Mouse (Mus musculus) embryonic facial prominence, embryonic 14.5 days (tissue): ENCODE data around the gene Gmppb. TPM values are rescaled to one million over a fixed set of nuclear protein-coding genes. Genes with fewer than 3 reads are reported as not detected.

Experiments used
- ATAC-seq: fragments of 200-750 bp; cut with Nextera tagmentation; 2 replicates; pipeline ENCODE4 v1.8.0; 2017; ENCODE audit warnings: low read depth, moderate number of reproducible peaks, moderate TSS enrichment
- DNase-seq: peaks from one replicate; pipeline ENCODE4 v3.0.0-alpha.2; 2015; ENCODE audit warnings: low spot score
- H3K27ac ChIP-seq: fragments of 300-500 bp; sonication (generic); replicated peaks from 2 replicates; pipeline ENCODE4 v1.5.1; 2014; ENCODE audit warnings: low read depth, mild to moderate bottlenecking, low read length, moderate library complexity
- H3K27me3 ChIP-seq: fragments of 300-500 bp; sonication (generic); replicated peaks from 2 replicates; pipeline ENCODE4 v1.6.1; 2014; ENCODE audit warnings: low read length; ENCODE audit not compliant: control insufficient read depth, insufficient read depth
- H3K36me3 ChIP-seq: fragments of 300-500 bp; sonication (generic); 2 replicates; pipeline ENCODE4 v1.6.1; 2014; ENCODE audit warnings: low read length, mixed read lengths; ENCODE audit not compliant: control insufficient read depth, insufficient read depth
- H3K4me1 ChIP-seq: fragments of 300-500 bp; sonication (generic); 2 replicates; pipeline ENCODE4 v1.6.1; 2014; ENCODE audit warnings: antibody characterized with exemption, low read length; ENCODE audit not compliant: control insufficient read depth, insufficient read depth
- H3K4me2 ChIP-seq: fragments of 300-500 bp; sonication (generic); 2 replicates; pipeline ENCODE4 v1.6.1; 2014; ENCODE audit warnings: low read depth, mild to moderate bottlenecking, low read length, moderate library complexity, mixed read lengths
- H3K4me3 ChIP-seq: fragments of 300-500 bp; sonication (generic); 2 replicates; pipeline ENCODE4 v1.5.1; 2014; ENCODE audit warnings: low read depth, mild to moderate bottlenecking, low read length
- H3K9ac ChIP-seq: fragments of 300-500 bp; sonication (generic); 2 replicates; pipeline ENCODE4 v1.6.1; 2014; ENCODE audit warnings: low read depth, mild to moderate bottlenecking, low read length, moderate library complexity, mixed read lengths
- H3K9me3 ChIP-seq: fragments of 300-500 bp; sonication (generic); 2 replicates; pipeline ENCODE4 v1.6.1; 2016; ENCODE audit warnings: low read length; ENCODE audit not compliant: control insufficient read depth
- WGBS: fragments of 180-500 bp; shearing (Covaris S2); extraction: QIAGEN DNeasy Blood & Tissue Kit; methylation state at CpG from one replicate; pipeline ENCODE4 v1.1.7; 2014; 5-methylcytosine and 5-hydroxymethylcytosine counted together
- polyA plus RNA-seq: library from polyadenylated mRNA; unstranded; fragments of >200 nt; fragmentation: Nextera tagmentation; extraction: Ambion mirVana; gene quantifications from 2 replicates; pipeline ENCODE4 v1.2.1, GENCODE M21; 2014

Gene Gmppb
- polyA plus RNA-seq, 1 experiment from 2014 or later: 37.0 TPM

DNA sequence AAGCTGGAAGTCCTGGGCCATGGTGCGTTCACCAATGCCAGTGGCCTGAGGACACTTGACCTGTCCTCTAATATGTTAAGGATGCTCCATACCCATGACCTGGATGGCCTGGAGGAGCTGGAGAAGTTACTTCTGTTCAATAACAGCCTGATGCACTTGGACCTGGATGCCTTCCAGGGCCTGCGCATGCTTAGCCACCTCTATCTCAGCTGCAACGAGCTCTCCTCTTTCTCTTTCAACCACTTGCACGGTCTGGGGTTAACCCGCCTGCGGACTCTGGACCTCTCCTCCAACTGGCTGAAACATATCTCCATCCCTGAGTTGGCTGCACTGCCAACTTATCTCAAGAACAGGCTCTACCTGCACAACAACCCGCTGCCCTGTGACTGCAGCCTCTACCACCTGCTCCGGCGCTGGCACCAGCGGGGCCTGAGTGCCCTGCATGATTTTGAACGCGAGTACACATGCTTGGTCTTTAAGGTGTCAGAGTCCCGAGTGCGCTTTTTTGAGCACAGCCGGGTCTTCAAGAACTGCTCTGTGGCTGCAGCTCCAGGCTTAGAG, 4.7 kb downstream of the Gmppb start:
- no peak overlapping the region for H3K4me3 ChIP-seq
- ATAC-seq (no peak), DNase-seq (no peak)
- H3K9me3 ChIP-seq: no peaks in the 10 kb centered on the region
- peaks cover 73% of the 10 kb centered on the region for H3K36me3 ChIP-seq
- H3K4me1 ChIP-seq: 0 out of 2 replicates have a peak, but pooled peaks cover 4% of the 10 kb centered on the region
- H3K4me2 ChIP-seq: 0 out of 2 replicates have a peak overlapping the region, but pooled peaks have one; percentile 46
- 0 out of 2 replicates have a peak overlapping the region, but pooled peaks have one; percentile 51 for H3K9ac ChIP-seq
- H3K27ac ChIP-seq: peak overlapping the region; percentile 62
- H3K27me3 ChIP-seq: no peaks in the 10 kb centered on the region
- 87% methylated on average over 15 of the region's 15 CpGs for whole genome bisulfite sequencing

DNA sequence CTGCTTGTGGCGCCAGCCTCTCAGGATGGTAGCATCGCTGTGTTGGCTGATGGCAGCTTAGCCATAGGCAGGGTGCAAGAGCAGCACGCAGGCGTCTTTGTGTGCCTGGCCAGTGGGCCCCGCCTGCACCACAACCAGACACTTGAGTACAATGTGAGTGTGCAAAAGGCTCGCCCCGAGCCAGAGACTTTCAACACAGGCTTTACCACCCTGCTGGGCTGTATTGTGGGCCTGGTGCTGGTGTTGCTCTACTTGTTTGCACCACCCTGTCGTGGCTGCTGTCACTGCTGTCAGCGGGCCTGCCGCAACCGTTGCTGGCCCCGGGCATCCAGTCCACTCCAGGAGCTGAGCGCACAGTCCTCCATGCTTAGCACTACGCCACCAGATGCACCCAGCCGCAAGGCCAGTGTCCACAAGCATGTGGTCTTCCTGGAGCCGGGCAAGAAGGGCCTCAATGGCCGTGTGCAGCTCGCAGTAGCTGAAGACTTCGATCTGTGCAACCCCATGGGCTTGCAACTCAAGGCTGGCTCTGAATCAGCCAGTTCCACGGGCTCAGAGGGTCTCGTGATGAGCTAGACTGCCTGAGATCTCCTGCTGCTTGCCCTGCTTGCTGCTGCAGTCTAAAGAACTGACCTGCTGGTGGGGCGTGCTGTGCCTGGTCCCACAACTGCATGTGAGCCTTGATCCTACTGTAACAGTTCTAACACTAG, 5.4 kb downstream of the Gmppb start:
- 90% methylated on average over 22 of the region's 22 CpGs for WGBS
- Histone ChIP-seq H3K27ac (no peak overlapping the region), H3K9ac (no peak overlapping the region), H3K4me2 (no peak overlapping the region), H3K4me3 (no peak overlapping the region), H3K9me3 (no peaks in the 10 kb centered on the region), H3K27me3 (no peaks in the 10 kb centered on the region), H3K4me1 (0 out of 2 replicates have a peak, but pooled peaks cover 4% of the 10 kb centered on the region), H3K36me3 (peaks cover 81% of the 10 kb centered on the region)
- DNase-seq (no peak), ATAC-seq (no peak)

DNA sequence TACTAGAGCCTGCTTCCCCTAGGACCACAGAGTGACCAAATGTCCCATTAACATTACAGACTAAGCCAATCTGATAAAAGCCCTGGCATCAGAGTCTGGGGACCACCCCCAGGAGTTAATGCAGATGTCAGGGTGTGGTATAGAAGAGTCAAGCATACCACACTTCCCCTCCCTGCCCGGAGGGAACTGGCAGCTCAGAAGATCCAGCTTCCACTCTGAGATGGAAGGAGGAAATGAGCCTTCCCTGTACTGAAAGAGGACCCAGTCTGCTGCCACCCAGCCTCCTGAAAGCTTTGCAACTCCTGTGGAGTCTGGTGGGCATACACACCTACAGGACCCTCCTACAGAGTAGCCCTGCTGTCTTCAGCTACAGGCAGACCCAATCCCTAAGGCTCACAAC, 6.0 kb downstream of the Gmppb start:
- H3K4me3 ChIP-seq: no peak overlapping the region
- WGBS: 83% methylated on average over 1 of the region's 1 CpGs
- no peak overlapping the region for H3K4me2 ChIP-seq
- no peaks in the 10 kb centered on the region for H3K27me3 ChIP-seq
- peaks cover 86% of the 10 kb centered on the region for H3K36me3 ChIP-seq
- ATAC-seq (no peak), DNase-seq (no peak)
- H3K4me1 ChIP-seq: no peaks in the 10 kb centered on the region
- H3K27ac ChIP-seq: no peak overlapping the region
- 0 out of 2 replicates have a peak overlapping the region, but pooled peaks have one; percentile 14 for H3K9ac ChIP-seq
- no peaks in the 10 kb centered on the region for H3K9me3 ChIP-seq

DNA sequence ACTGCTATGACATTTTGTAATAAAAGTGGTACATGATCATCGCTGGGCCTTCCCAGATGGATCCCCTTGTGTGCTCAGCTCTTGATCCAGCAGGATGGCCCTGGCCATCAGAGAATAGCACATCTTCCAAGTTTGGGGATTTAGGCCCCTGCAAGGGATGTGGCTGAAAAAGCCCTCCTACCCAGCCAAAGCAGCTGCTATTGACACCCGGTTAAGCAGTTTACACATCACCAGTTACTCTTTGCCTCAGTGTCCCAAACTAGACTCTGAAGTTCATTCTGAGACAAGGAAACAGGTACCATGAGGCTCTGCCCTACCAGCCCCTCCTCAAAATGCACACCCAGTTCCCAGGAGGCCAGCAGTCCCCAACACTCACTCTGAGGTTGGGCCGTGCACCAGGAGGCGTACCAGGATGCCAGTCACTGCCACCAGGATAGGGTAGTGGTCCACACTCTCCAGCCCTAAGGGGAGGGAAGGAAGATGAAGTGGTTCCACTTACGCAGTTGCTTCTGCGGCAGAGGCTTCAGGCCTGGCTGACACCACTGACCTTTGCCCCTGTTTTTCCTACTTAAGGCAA, 6.7 kb downstream of the Gmppb start:
- DNase-seq: no peak
- 0 out of 2 replicates have a peak overlapping the region, but pooled peaks have one; percentile 14 for H3K9ac ChIP-seq
- H3K9me3 ChIP-seq: no peaks in the 10 kb centered on the region
- H3K27me3 ChIP-seq: no peaks in the 10 kb centered on the region
- no peak overlapping the region for H3K27ac ChIP-seq
- peaks cover 84% of the 10 kb centered on the region for H3K36me3 ChIP-seq
- WGBS: 94% methylated on average over 6 of the region's 6 CpGs
- H3K4me3 ChIP-seq: no peak overlapping the region
- no peak overlapping the region for H3K4me2 ChIP-seq
- no peak for ATAC-seq
- H3K4me1 ChIP-seq: no peaks in the 10 kb centered on the region

DNA sequence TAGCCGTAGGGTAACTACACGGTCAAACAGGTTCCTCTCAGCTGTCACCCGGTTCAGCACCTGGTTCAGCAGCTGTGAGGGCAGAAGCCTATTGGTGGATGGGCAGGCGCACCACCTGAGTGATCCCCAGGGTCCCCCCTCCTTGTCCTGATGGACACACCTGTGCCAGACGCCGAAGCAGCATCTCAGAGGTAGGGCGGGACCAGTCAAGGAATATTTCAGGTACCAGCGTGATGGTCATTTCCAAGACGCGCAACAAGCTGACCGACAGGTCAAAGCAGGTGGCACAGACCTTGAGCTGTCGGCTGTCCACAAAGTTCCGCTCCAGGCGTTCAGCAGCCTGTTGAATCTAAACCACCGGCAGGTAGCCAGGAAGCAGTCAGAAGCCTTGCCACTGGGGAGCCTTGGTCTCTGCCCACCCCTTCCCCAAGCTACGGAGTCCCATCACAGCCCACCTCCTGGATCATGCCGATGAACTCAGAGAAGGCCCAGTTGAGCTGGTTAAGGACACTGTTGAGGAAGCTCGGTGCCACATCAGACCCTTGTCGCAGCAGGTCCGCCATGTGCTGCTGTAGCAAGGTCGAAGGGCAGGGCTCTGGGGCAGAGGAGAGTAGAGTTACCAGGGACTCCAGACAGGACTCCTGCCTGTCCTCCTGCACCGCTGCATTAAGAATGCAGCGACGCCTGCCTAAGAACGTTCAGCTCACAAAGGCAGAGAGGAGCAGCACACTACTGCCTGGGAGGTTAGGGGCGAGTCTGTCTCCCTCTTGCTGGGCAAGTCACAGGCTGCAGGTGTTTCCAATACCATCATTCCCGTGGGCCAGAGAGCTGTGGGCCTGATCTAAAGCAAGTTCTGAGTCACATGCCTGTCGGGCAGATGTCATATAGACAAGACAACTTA, 7.6 kb downstream of the Gmppb start:
- peaks cover 80% of the 10 kb centered on the region for H3K36me3 ChIP-seq
- H3K4me1 ChIP-seq: no peaks in the 10 kb centered on the region
- ATAC-seq (no peak), DNase-seq (no peak)
- no peak overlapping the region for H3K4me3 ChIP-seq
- no peak overlapping the region for H3K9ac ChIP-seq
- H3K9me3 ChIP-seq: no peaks in the 10 kb centered on the region
- no peak overlapping the region for H3K27ac ChIP-seq
- WGBS: 83% methylated on average over 25 of the region's 28 CpGs
- H3K4me2 ChIP-seq: no peak overlapping the region
- H3K27me3 ChIP-seq: no peaks in the 10 kb centered on the region

DNA sequence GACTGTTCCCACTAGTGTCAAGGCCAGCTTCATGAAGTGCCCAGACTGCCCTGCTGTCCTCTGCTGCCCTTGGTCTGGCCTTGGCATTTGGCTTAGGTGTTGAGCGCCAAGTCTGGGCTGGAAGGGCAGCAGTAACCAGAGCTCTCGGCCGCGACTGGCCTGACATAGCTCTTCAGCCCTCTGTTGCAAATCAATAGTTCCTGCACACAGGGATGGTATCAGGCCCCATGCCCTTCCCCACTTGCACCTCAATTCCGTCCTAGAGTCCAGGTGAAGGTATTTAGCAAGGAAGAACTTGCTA, 8.2 kb downstream of the Gmppb start:
- H3K9ac ChIP-seq: no peak overlapping the region
- no peaks in the 10 kb centered on the region for H3K27me3 ChIP-seq

DNA sequence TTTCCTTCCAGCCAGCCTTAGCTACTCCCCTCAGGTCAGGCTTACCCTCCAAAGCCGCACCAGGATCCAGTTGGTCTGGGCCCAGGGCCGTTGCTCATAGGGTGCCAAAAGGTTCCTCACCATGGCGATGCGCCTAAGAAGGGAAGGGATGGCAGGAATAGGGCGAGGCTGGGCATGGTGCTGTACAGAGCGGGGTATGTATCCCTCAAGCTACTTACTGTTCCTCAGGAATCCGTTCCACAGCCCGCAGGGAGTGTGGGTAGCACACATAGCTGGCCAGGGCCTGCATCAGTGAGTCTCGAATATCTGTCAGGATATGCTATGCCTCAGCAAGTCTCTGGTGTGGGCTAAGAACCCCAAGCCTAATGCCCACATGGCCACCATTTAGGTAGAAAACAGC, 9.2 kb downstream of the Gmppb start:
- WGBS: 88% methylated on average over 9 of the region's 9 CpGs
- Histone ChIP-seq H3K9ac (no peak overlapping the region), H3K36me3 (peaks cover 88% of the 10 kb centered on the region), H3K4me3 (no peak overlapping the region), H3K4me2 (no peak overlapping the region), H3K9me3 (no peaks in the 10 kb centered on the region), H3K4me1 (no peaks in the 10 kb centered on the region), H3K27me3 (no peaks in the 10 kb centered on the region), H3K27ac (no peak overlapping the region)
- DNase-seq (no peak), ATAC-seq (no peak)

More for the DNA sequence above, 8.2 kb downstream of the Gmppb start:
- no peaks in the 10 kb centered on the region for H3K9me3 ChIP-seq
- no peak overlapping the region for H3K4me3 ChIP-seq
- no peak overlapping the region for H3K27ac ChIP-seq
- ATAC-seq: no peak
- H3K4me1 ChIP-seq: no peaks in the 10 kb centered on the region
- 81% methylated on average over 5 of the region's 5 CpGs for WGBS
- H3K4me2 ChIP-seq: no peak overlapping the region
- DNase-seq: no peak
- peaks cover 79% of the 10 kb centered on the region for H3K36me3 ChIP-seq

DNA sequence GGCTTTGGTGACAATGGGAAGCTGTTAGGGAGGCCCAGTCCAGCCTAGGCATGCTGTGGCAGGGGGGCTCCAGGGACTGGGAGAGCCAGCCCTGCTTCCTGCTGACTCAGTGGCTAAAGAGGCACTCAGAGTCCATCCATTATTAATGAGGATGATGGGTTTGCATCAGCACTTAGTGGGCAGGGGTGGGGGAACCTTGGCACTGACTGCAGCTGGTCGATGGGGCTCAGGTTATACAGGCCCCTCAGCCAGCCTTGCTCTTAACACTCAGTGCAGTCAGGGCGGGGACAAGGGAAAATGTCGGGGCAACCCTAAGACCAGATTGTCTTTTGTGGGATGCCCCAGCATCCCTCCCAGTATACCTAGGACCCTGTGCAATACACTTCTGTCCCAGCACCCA, 13.1 kb downstream of the Gmppb start:
- H3K27ac ChIP-seq: no peak overlapping the region
- peaks cover 72% of the 10 kb centered on the region for H3K36me3 ChIP-seq
- no peak overlapping the region for H3K4me3 ChIP-seq
- no peak overlapping the region for H3K4me2 ChIP-seq
- no peaks in the 10 kb centered on the region for H3K9me3 ChIP-seq
- no peak overlapping the region for H3K9ac ChIP-seq
- 85% methylated on average over 3 of the region's 3 CpGs for WGBS
- ATAC-seq (no peak), DNase-seq (no peak)
- no peaks in the 10 kb centered on the region for H3K4me1 ChIP-seq
- H3K27me3 ChIP-seq: no peaks in the 10 kb centered on the region
